Mouse (Mus musculus): Measurements from ENCODE around the gene Foxn2. TPM values are rescaled to one million over a fixed set of nuclear protein-coding genes. Genes with fewer than 3 reads are reported as not detected.
A peak's percentile ranks its signal among the peaks of the same experiment; 100 is the strongest.
"Not testable (repeated sequence)": the region's sequence is repeated elsewhere in the genome, so short reads cannot be mapped to it uniquely, and the experiment has no call there.

Gene Foxn2
- polyA plus RNA-seq, 1 experiment from 2014 or later = 7.7 TPM

GRCm38 (mm10) chr17:88459516-88459915 lies 19.0 kb downstream of the Foxn2 start:
- 82% methylated on average over 2 of the region's 2 CpGs for whole genome bisulfite sequencing
- no peaks in the 10 kb centered on the region for H3K27me3 ChIP-seq (ENCODE audit: control insufficient read depth, insufficient read depth, low read length)
- ATAC-seq (ENCODE audit: low FRiP score, low TSS enrichment) (no peak), DNase-seq (no peak)
- no peaks in the 10 kb centered on the region for H3K36me3 ChIP-seq (ENCODE audit: control insufficient read depth, insufficient read depth, low read length)
- H3K4me1 ChIP-seq (ENCODE audit: control insufficient read depth, insufficient read depth, low read length) = no peaks in the 10 kb centered on the region
- no peak overlapping the region for H3K4me2 ChIP-seq (ENCODE audit: low read length)
- H3K27ac ChIP-seq (replicated peaks; ENCODE audit: low read depth, low read length) = no peak overlapping the region
- H3K9ac ChIP-seq (replicated peaks; ENCODE audit: low read length) = no peak overlapping the region
- H3K9me3 ChIP-seq (ENCODE audit: control insufficient read depth, low read length) = no peaks in the 10 kb centered on the region
- H3K4me3 ChIP-seq (replicated peaks; ENCODE audit: low read depth, low read length) = no peak overlapping the region

GRCm38 (mm10) chr17:88459916-88460901 lies 19.7 kb downstream of the Foxn2 start:
- WGBS = 95% methylated on average over 7 of the region's 7 CpGs
- Histone ChIP-seq H3K4me2 (ENCODE audit: low read length) (no peak overlapping the region), H3K9ac (replicated peaks; ENCODE audit: low read length) (no peak overlapping the region), H3K4me1 (ENCODE audit: control insufficient read depth, insufficient read depth, low read length) (no peaks in the 10 kb centered on the region), H3K4me3 (replicated peaks; ENCODE audit: low read depth, low read length) (no peak overlapping the region), H3K9me3 (ENCODE audit: control insufficient read depth, low read length) (no peaks in the 10 kb centered on the region), H3K36me3 (ENCODE audit: control insufficient read depth, insufficient read depth, low read length) (no peaks in the 10 kb centered on the region), H3K27me3 (ENCODE audit: control insufficient read depth, insufficient read depth, low read length) (no peaks in the 10 kb centered on the region), H3K27ac (replicated peaks; ENCODE audit: low read depth, low read length) (no peak overlapping the region)
- no peak for ATAC-seq (ENCODE audit: low FRiP score, low TSS enrichment)
- no peak for DNase-seq

GRCm38 (mm10) chr17:88462658-88463057 lies 22.1 kb downstream of the Foxn2 start:
- no peaks in the 10 kb centered on the region for H3K4me1 ChIP-seq (ENCODE audit: control insufficient read depth, insufficient read depth, low read length)
- no peak for DNase-seq
- no peaks in the 10 kb centered on the region for H3K36me3 ChIP-seq (ENCODE audit: control insufficient read depth, insufficient read depth, low read length)
- no peaks in the 10 kb centered on the region for H3K27me3 ChIP-seq (ENCODE audit: control insufficient read depth, insufficient read depth, low read length)
- ATAC-seq (ENCODE audit: low FRiP score, low TSS enrichment) = no peak
- H3K4me3 ChIP-seq (replicated peaks; ENCODE audit: low read depth, low read length) = no peak overlapping the region
- H3K9me3 ChIP-seq (ENCODE audit: control insufficient read depth, low read length) = no peaks in the 10 kb centered on the region
- H3K27ac ChIP-seq (replicated peaks; ENCODE audit: low read depth, low read length) = no peak overlapping the region
- H3K4me2 ChIP-seq (ENCODE audit: low read length) = no peak overlapping the region
- no peak overlapping the region for H3K9ac ChIP-seq (replicated peaks; ENCODE audit: low read length)
- 91% methylated on average over 5 of the region's 5 CpGs for WGBS

GRCm38 (mm10) chr17:88466591-88466990 lies 26.1 kb downstream of the Foxn2 start:
- DNase-seq (no peak), ATAC-seq (ENCODE audit: low FRiP score, low TSS enrichment) (no peak)
- Histone ChIP-seq H3K9ac (replicated peaks; ENCODE audit: low read length) (no peak overlapping the region), H3K4me3 (replicated peaks; ENCODE audit: low read depth, low read length) (no peak overlapping the region), H3K36me3 (ENCODE audit: control insufficient read depth, insufficient read depth, low read length) (peaks cover 3% of the 10 kb centered on the region; the same call in 1 of the 2 replicates), H3K27ac (replicated peaks; ENCODE audit: low read depth, low read length) (no peak overlapping the region), H3K27me3 (ENCODE audit: control insufficient read depth, insufficient read depth, low read length) (no peaks in the 10 kb centered on the region), H3K4me2 (ENCODE audit: low read length) (no peak overlapping the region), H3K4me1 (ENCODE audit: control insufficient read depth, insufficient read depth, low read length) (no peaks in the 10 kb centered on the region), H3K9me3 (ENCODE audit: control insufficient read depth, low read length) (no peaks in the 10 kb centered on the region)
- WGBS = 98% methylated on average over 1 of the region's 1 CpGs

- Histone ChIP-seq H3K4me1 (ENCODE audit: control insufficient read depth, insufficient read depth, low read length) (no peaks in the 10 kb centered on the region), H3K9ac (replicated peaks; ENCODE audit: low read length) (no peak overlapping the region), H3K4me3 (replicated peaks; ENCODE audit: low read depth, low read length) (no peak overlapping the region), H3K36me3 (ENCODE audit: control insufficient read depth, insufficient read depth, low read length) (peaks cover 3% of the 10 kb centered on the region; the same call in 1 of the 2 replicates), H3K4me2 (ENCODE audit: low read length) (no peak overlapping the region), H3K27me3 (ENCODE audit: control insufficient read depth, insufficient read depth, low read length) (no peaks in the 10 kb centered on the region), H3K9me3 (ENCODE audit: control insufficient read depth, low read length) (no peaks in the 10 kb centered on the region), H3K27ac (replicated peaks; ENCODE audit: low read depth, low read length) (no peak overlapping the region)
- no peak for DNase-seq
- no peak for ATAC-seq (ENCODE audit: low FRiP score, low TSS enrichment)
- 93% methylated on average over 6 of the region's 6 CpGs for WGBS
Observed at GRCm38 (mm10) chr17:88467696-88468095, 27.2 kb downstream of the Foxn2 start.

- H3K27ac ChIP-seq (replicated peaks; ENCODE audit: low read depth, low read length); DNase-seq; H3K9ac ChIP-seq (replicated peaks; ENCODE audit: low read length); ATAC-seq (ENCODE audit: low FRiP score, low TSS enrichment); H3K4me3 ChIP-seq (replicated peaks; ENCODE audit: low read depth, low read length); H3K4me2 ChIP-seq (ENCODE audit: low read length); H3K4me1 ChIP-seq (ENCODE audit: control insufficient read depth, insufficient read depth, low read length); H3K36me3 ChIP-seq (ENCODE audit: control insufficient read depth, insufficient read depth, low read length); H3K9me3 ChIP-seq (ENCODE audit: control insufficient read depth, low read length); H3K27me3 ChIP-seq (ENCODE audit: control insufficient read depth, insufficient read depth, low read length): not testable (repeated sequence)
- over 99% methylated on average over 5 of the region's 5 CpGs for WGBS
Observed at GRCm38 (mm10) chr17:88468655-88469398, 28.3 kb downstream of the Foxn2 start.

GRCm38 (mm10) chr17:88473766-88474165 lies 33.3 kb downstream of the Foxn2 start:
- Histone ChIP-seq H3K9me3 (ENCODE audit: control insufficient read depth, low read length) (no peaks in the 10 kb centered on the region), H3K27ac (replicated peaks; ENCODE audit: low read depth, low read length) (no peak overlapping the region), H3K4me2 (ENCODE audit: low read length) (no peak overlapping the region), H3K9ac (replicated peaks; ENCODE audit: low read length) (no peak overlapping the region), H3K27me3 (ENCODE audit: control insufficient read depth, insufficient read depth, low read length) (no peaks in the 10 kb centered on the region), H3K4me1 (ENCODE audit: control insufficient read depth, insufficient read depth, low read length) (no peaks in the 10 kb centered on the region), H3K4me3 (replicated peaks; ENCODE audit: low read depth, low read length) (no peak overlapping the region), H3K36me3 (ENCODE audit: control insufficient read depth, insufficient read depth, low read length) (peaks cover 5% of the 10 kb centered on the region; the same call in 1 of the 2 replicates)
- DNase-seq = peak; percentile 84
- WGBS = 54% methylated on average over 2 of the region's 2 CpGs
- no peak for ATAC-seq (ENCODE audit: low FRiP score, low TSS enrichment)

GRCm38 (mm10) chr17:88477165-88477564 lies 36.7 kb downstream of the Foxn2 start:
- no peak overlapping the region for H3K4me2 ChIP-seq (ENCODE audit: low read length)
- no peak overlapping the region for H3K9ac ChIP-seq (replicated peaks; ENCODE audit: low read length)
- ATAC-seq (ENCODE audit: low FRiP score, low TSS enrichment) (no peak), DNase-seq (no peak)
- no peaks in the 10 kb centered on the region for H3K27me3 ChIP-seq (ENCODE audit: control insufficient read depth, insufficient read depth, low read length)
- no peaks in the 10 kb centered on the region for H3K9me3 ChIP-seq (ENCODE audit: control insufficient read depth, low read length)
- no peak overlapping the region for H3K27ac ChIP-seq (replicated peaks; ENCODE audit: low read depth, low read length)
- 97% methylated on average over 7 of the region's 7 CpGs for WGBS
- H3K4me1 ChIP-seq (ENCODE audit: control insufficient read depth, insufficient read depth, low read length) = no peaks in the 10 kb centered on the region
- 0 out of 2 replicates have a peak, but pooled peaks cover 2% of the 10 kb centered on the region for H3K36me3 ChIP-seq (ENCODE audit: control insufficient read depth, insufficient read depth, low read length)
- H3K4me3 ChIP-seq (replicated peaks; ENCODE audit: low read depth, low read length) = no peak overlapping the region

Measured in midbrain, embryonic 14.5 days (tissue).